Mouse (Mus musculus) adrenal gland, postnatal 14 days (tissue): ENCODE data around the gene B4galnt2. TPM values are rescaled to one million over a fixed set of nuclear protein-coding genes. Genes with fewer than 3 reads are reported as not detected.
"Not testable (repeated sequence)": the region's sequence is repeated elsewhere in the genome, so short reads cannot be mapped to it uniquely, and the experiment has no call there.

Experiments
- DNase-seq: peaks from one replicate; pipeline ENCODE4 v3.0.0; 2021; ENCODE audit warnings: mixed read lengths
- total RNA-seq: library from RNA; stranded (reverse); gene quantifications from 2 replicates; pipeline ENCODE4 v1.2.3, GENCODE M21; 2021

The B4galnt2 gene
- total RNA-seq, 1 experiment from 2014 or later = not detected

- DNase-seq = no peak
Measured at GRCm38 (mm10) chr11:95896446-95897179, 18.1 kb downstream of the B4galnt2 start.

GRCm38 (mm10) chr11:95890462-95891051 is 24.1 kb downstream of the B4galnt2 start:
- no peak for DNase-seq

DNA sequence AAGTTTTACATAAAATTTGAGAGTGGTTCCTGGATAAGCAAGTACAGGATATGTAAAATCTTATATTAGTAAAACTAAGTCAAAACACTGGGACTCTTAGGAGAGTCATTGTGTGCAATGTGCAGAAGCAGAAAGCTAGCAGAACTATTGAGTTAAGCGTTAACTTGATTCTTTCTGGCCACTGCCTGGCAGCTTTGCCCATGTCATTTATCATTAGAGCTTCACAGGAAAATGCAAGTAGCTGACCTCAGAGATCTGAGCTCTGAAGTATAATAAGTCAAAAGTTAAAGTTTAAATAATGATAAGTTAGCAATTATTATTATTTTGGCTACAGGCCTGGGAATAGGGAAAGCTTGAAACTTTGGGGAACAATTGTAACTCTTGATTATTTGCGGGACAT is 34.8 kb downstream of the B4galnt2 start:
- DNase-seq = not testable (repeated sequence)

GRCm38 (mm10) chr11:95876296-95876695 is 38.4 kb downstream of the B4galnt2 start:
- DNase-seq = peak; percentile 84

- DNase-seq = peak; percentile 44
Measured at GRCm38 (mm10) chr11:95875804-95876203, 38.9 kb downstream of the B4galnt2 start.

- no peak for DNase-seq
Measured at GRCm38 (mm10) chr11:95869918-95870470, 44.7 kb downstream of the B4galnt2 start.

GRCm38 (mm10) chr11:95869442-95869841 is 45.2 kb downstream of the B4galnt2 start:
- no peak for DNase-seq

DNA sequence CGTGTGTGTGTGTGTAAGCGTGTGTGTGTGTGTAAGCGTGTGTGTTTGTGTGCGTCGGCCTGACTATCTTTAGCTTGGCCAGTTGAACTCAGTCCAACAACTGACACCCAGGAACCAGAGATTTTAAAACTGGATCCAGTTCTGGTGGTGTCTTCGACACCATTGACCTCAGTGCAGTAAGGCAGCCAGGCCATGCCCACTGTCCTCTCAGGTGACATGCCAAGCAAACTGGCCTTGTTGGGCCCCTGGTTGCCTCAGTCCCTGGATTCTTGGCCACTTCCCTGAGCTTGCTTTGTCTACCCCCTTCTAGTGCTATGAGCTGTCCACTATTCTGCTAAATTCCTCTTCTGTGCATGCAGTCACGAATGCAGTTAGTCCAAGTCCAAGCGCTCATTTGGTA is 53.3 kb downstream of the B4galnt2 start:
- DNase-seq = no peak

DNA sequence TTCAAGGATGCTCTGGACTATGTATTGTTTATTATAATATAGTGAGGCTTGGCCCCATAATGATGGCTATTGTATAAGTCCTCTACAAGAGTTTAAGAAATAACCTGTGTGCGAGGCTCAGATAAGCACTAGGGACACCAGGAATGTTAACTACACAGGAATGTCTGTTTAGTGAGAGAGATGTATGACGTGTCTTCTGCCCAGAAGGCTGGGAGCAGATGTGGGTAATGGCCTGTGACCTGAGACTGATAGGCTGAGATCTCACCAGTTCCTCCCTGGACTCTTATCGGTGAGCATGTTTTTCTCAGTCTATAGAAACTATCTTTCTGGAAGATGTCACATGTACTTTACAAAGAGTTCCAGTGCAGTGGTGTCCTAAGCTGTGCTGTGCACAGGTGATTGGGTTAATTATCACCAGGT is 54.6 kb downstream of the B4galnt2 start:
- no peak for DNase-seq

DNA sequence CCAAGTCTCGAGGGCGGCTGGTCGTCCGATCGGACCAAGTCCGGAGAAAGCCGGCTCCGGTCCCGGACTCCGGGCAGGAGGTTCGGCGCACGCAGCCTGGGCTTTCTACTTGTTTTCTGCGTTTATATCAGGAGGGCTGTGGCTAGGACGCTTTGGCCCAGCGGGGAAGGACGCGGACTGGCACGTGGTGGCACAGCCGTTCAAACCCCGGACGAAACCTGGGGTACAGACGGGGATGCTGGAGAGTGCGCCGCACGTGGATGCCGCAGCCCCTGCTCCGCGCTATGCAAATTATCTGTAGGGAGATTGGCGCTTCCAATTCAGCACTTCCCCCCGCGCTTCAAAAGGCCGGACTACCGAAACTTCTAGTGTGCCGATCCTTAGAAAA is 55.2 kb downstream of the B4galnt2 start:
- peak; percentile 81 for DNase-seq

GRCm38 (mm10) chr11:95858528-95859467 is 55.9 kb downstream of the B4galnt2 start:
- peak; percentile 99 for DNase-seq

DNA sequence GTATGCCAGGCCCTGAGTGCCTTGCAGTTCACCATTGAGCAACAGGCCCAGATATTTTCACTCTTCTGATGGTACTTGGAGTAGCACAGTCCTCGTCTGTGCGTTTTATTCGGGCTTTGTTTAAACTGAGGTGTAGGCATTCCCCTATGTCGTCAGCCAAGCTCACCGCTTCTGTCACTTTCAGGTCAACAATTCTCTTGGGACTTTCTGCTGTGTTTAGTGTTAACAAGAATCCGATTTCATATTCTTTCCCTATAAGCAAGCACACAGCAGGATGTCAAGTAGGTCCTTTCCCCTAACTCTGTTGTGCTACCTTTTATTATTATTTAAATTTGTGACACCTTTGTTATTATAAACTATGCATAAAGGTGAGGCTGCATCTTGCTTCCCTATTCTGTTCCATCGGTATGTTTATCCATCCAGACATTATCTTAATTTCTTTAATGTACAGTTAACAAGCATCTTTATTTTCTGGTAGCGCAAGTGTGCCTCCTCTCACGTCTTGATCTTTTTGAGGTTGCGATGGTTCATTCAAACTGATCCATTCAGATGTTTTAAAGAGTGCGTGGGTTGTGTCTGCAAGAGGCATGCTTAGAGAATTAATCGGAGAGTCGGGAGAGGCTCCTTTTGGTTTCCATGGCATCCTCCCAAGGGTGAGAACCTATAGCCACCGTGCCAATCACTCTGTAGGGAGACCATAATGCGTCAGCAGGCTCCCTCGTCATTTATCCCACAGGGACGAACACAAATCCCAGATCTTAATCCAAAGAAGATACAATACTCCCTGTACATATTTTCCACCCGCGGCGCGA is 56.8 kb downstream of the B4galnt2 start:
- DNase-seq = no peak

- no peak for DNase-seq
Measured at GRCm38 (mm10) chr11:95857306-95857705, 57.4 kb downstream of the B4galnt2 start.

DNA sequence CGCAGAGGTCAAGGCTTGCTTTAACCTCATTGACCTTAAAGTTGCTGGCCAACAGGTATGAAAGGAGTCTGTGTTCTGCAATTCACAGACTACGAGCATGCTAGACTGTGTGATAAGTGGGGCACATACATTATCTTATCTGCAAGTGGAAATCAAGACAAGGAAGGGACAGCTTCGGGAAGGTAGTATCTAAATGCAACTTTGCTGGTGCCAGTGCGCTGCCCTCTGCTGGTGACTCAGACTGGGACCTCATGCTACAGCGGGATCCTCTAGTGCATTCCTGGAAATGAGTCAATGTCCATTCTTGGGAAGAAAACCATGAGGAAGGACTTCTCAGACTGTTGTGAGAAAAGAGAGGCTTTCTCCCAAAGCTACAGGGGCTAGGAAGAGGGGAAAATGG is 61.0 kb downstream of the B4galnt2 start:
- peak; percentile 83 for DNase-seq

GRCm38 (mm10) chr11:95850898-95851297 is 63.8 kb downstream of the B4galnt2 start:
- no peak for DNase-seq

DNA sequence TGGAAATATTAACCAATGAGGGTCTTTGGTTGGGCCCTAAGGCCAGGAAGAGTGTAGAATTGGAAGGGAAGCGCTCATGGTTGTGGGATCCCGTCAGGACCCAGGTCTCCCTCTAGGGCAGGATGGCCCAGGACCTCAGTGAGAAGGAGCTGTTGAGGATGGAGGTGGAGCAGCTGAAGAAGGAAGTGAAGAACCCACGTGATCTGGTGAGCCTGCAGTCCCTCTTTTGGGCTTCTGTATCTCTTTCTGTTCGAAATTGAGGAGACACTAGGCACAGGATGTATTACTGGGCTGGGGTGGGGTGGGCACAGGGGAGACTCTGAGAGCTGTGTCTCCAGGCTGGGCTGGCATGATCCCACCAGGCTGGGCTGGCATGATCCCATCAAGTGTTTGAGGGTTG is 69.8 kb downstream of the B4galnt2 start:
- no peak for DNase-seq

DNA sequence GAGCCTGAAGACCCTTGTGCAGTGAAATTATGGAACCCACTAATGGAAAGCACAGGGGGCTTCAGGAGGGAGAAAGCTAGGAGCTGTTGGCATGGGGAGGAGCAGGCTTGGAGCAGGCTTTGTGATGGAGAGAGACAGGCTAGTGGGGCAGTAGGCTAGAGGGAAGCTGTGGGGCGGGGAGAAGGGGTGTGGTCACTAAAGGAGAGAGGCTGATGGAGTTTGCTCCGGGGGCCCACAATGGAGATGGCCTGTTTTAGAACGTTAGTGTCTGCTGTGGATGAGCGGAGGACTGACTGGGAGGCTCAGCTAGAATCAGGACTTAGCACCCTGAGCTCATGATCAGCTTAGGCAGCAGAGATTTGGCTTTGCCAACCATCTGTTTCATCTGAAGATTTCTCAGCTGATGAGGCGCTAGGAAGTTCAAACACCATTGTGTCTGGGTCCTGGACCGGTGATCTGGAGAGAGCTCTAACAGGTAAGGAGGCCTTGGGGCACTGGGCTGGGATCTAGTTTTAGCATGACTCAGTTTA is 71.2 kb downstream of the B4galnt2 start:
- DNase-seq = no peak

DNA sequence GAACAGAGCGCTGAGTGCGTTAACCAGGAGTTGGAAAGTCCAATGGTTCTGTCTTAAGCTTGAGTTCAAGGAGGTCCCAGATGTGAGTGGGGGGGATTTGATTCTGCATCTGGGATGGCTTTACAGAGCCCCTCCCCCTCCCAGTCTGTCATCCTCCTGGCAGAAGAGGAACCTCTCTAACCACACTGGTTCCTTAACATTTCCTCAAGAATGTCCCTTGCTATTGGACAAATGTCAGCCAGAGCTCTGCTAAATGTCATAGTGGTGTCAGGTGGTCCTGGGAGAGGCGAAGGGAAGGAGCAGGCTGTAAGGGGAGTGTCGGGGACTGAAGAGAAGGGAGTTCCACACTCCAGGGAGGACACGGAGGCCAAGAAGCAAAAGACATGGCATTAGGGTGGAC is 71.7 kb downstream of the B4galnt2 start:
- no peak for DNase-seq

DNA sequence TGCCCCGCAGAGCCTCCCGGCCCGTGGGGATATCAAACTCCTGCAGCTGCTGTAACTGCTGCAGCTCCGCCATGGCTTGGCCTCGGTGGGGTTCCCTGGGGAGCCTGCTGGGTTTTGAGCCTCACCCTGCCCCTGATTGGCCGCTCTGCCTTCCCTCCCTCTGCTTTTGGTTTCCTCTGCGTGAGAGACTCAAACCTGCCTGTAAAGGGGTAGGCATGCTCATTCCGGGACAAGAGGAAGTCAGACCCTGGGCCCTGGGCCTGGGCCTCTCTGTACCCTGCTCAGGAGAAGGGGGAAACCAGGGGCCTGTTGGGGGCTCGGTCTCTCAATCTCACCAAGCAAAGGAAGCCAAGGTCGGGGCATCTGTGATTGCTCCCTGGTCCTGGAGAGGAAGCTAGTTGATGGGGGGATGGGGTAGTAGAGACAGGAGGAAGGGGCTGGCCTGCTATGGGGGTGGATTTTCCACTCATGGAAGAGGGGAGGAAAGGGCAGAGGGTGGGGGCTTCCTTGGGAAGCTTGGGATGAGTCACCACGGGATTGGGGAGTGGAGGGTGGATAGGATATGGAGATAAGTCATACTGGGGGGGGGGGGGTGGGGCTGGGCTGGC is 72.5 kb downstream of the B4galnt2 start, which contains the start of gene Abi3:
Gene Abi3, minus strand, starts transcription at position 403 of the 608 bp plus-strand sequence.
- DNase-seq = peak; percentile 75

DNA sequence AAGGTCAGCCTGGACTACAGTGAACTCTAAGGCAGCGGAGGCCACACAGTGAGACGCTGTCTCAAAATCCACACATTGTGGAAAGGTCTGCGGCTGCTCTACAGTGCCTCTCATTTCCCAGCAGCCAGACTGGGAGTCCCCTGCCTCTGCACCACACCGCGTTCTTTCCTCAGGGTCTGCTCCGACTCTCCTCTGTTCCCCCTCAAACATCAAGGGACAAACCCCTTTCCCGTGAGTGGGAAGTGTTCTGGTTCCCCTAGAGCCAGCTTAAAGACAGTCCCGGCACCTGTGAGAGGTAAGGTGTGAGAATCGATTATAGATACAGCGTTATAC is 73.2 kb downstream of the B4galnt2 start:
- DNase-seq = peak; percentile 2
